ENCODE assay signal across 10 mouse cellular contexts in genomic region chr4:150990148-150990547, GRCm38 (mm10). TPM values are rescaled to one million over a fixed set of nuclear protein-coding genes. Genes with fewer than 3 reads are reported as not detected.
A peak's percentile ranks its signal among the peaks of the same experiment; 100 is the strongest.
DNase-seq lines count a peak whose midpoint lies in the region; TF ChIP-seq lines count a peak whose summit lies in the region.
"Had no signal": no experiment of that assay in that cellular context is flagged by ENCODE, and none has a peak within 500 bp of the region (broad histone marks: within the 10 kb centered on the region; RNA-seq: fewer than 3 reads in every experiment).

No protein-coding gene starts in this region.

- H3K27ac ChIP-seq in MEL (ENCODE audit: control insufficient read depth, low read depth, low read length) = no peak overlapping the region
- H3K27ac ChIP-seq: liver, embryonic 15.5 days had no signal

- peak; percentile 53 to 83 (median 59) for TF ChIP-seq CTCF in MEL (IDR thresholded peaks at IDR 0.05 in 2 of 3, conservative IDR thresholded peaks at IDR 0.05 in 1 of 3; ENCODE audit: control insufficient read depth in 1 of 3, insufficient read depth in 1 of 3, low read depth in 2 of 3, low read length in 3 of 3, poor library complexity in 1 of 3, severe bottlenecking in 1 of 3)
- peak; percentile 47; the same call in 1 of the 2 replicates for TF ChIP-seq CTCF in brain, embryonic 14.5 days (IDR thresholded peaks at IDR 0.05; ENCODE audit: borderline replicate concordance, extremely low read depth, insufficient read depth, insufficient read length)

- H3K79me2 ChIP-seq in MEL (ENCODE audit: control insufficient read depth, insufficient read depth, low read length, poor library complexity) = no peaks in the 10 kb centered on the region

- H3K36me3 ChIP-seq in MEL (ENCODE audit: control insufficient read depth in 1 of 2, insufficient read depth in 2 of 2, low read length in 2 of 2) = no peaks in the 10 kb centered on the region
- H3K36me3 ChIP-seq: liver, embryonic 15.5 days had no signal

- no peak overlapping the region for H3K4me3 ChIP-seq in MEL (ENCODE audit: control insufficient read depth in 1 of 2, insufficient read depth in 1 of 2, low read depth in 2 of 2, low read length in 2 of 2)
- H3K4me3 ChIP-seq: erythroblast, embryonic 14.5 days; liver, embryonic 15.5 days had no signal

- H3K4me1 ChIP-seq in MEL (ENCODE audit: control insufficient read depth in 1 of 2, insufficient read depth in 2 of 2, low read length in 2 of 2) = no peaks in the 10 kb centered on the region
- H3K4me1 ChIP-seq: liver, embryonic 15.5 days had no signal

- intact Hi-C loops in left cerebral cortex, postnatal 4 days (cut with DNase I) = no loop called here
- intact Hi-C loops in heart, postnatal 25 days (cut with DNase I) = no loop called here

- H3K27me3 ChIP-seq in MEL (ENCODE audit: control insufficient read depth in 1 of 2, insufficient read depth in 2 of 2, low read length in 2 of 2) = no peaks in the 10 kb centered on the region
- H3K27me3 ChIP-seq: liver, embryonic 15.5 days had no signal

- DNase-seq in left cerebral cortex, postnatal 4 days = peak; percentile 15
- no peak for DNase-seq in left cerebral cortex, adult 11 months (ENCODE audit: low spot score)
- DNase-seq in MEL (ENCODE audit: low read depth, low spot score) = peak; percentile 57
- DNase-seq in brain, embryonic 14.5 days (ENCODE audit: low read depth) = no peak
- peak; percentile 74 for DNase-seq in lung, postnatal 36 days
- DNase-seq in frontal cortex, postnatal 36 days (ENCODE audit: low spot score in 2 of 2) = no peak
- no peak for DNase-seq in heart, postnatal 25 days (ENCODE audit: low spot score)
- no peak for DNase-seq in cerebellum, postnatal 36 days

- no peak overlapping the region for H3K9ac ChIP-seq in MEL (ENCODE audit: control insufficient read depth, low read depth, low read length, poor library complexity, severe bottlenecking)
- H3K9ac ChIP-seq: liver, embryonic 15.5 days had no signal

- TF ChIP-seq RAD21 in MEL (IDR thresholded peaks at IDR 0.05; ENCODE audit: low read depth, low read length) = peak; percentile 9

- no peak for TF ChIP-seq POLR2A in MEL (IDR thresholded peaks at IDR 0.05; ENCODE audit: control insufficient read depth in 1 of 2, insufficient read depth in 1 of 2, low read depth in 1 of 2, low read length in 2 of 2, poor library complexity in 1 of 2)
- TF ChIP-seq POLR2A in brain, embryonic 14.5 days (IDR thresholded peaks at IDR 0.05; ENCODE audit: borderline replicate concordance, extremely low read depth, insufficient read depth, insufficient read length, poor library complexity, severe bottlenecking) = no peak

- H3K9me3 ChIP-seq in MEL (replicated peaks; ENCODE audit: insufficient read depth, low read length) = no peaks in the 10 kb centered on the region
- H3K9me3 ChIP-seq: liver, embryonic 15.5 days had no signal

- TF ChIP-seq EP300 in MEL (IDR thresholded peaks at IDR 0.05; ENCODE audit: low read depth in 1 of 2, low read length in 2 of 2) = no peak

TF ChIP-seq in MEL, 35 proteins besides CTCF, POLR2A, EP300 and RAD21:
- TF ChIP-seq SMC3 (IDR thresholded peaks at IDR 0.05; ENCODE audit: low read depth, low read length) (peak; percentile 32), TCF12 (IDR thresholded peaks at IDR 0.05; ENCODE audit: low read depth, low read length) (no peak)

RNA-seq across cellular contexts. Expression of gene Uts2, which starts 6.7 kb away (rescaled TPM):
- not detected for total RNA-seq in left cerebral cortex, postnatal 4 days (2021)
- not detected in 2 replicates for total RNA-seq in MEL (2012; rRNA removed)
- not detected for polyA plus RNA-seq in MEL (2012; ENCODE audit: insufficient read depth in 1 of 2, insufficient read length in 2 of 2, low read depth in 1 of 2, low replicate concordance in 2 of 2, missing spikeins in 1 of 2)
- not detected in 2 replicates for polyA plus RNA-seq in brain, embryonic 14.5 days (2012; rRNA removed)
- total RNA-seq in heart, postnatal 25 days (2021) = not detected
- polyA plus RNA-seq: erythroblast, embryonic 14.5 days; liver, embryonic 15.5 days had no signal

RNA-seq across cellular contexts. Expression of gene Per3, which starts 54.3 kb away (rescaled TPM):
- total RNA-seq in left cerebral cortex, postnatal 4 days (2021) = 1 to 10 TPM; 6.5 to 6.6 TPM
- 3.0 and 3.1 TPM in 2 replicates for total RNA-seq in MEL (2012; rRNA removed)
- 1 to 10 TPM in 1 of 2 experiments, not detected in 1; 4.5 TPM for polyA plus RNA-seq in MEL (2012; ENCODE audit: insufficient read depth in 1 of 2, insufficient read length in 2 of 2, low read depth in 1 of 2, low replicate concordance in 2 of 2, missing spikeins in 1 of 2)
- polyA plus RNA-seq in brain, embryonic 14.5 days (2012; rRNA removed) = 4.1 and 4.2 TPM in 2 replicates
- total RNA-seq in heart, postnatal 25 days (2021) = 10 to 100 TPM in 1 of 2 experiments, 1 to 10 TPM in 1; 4.2 to 19.9 TPM

Comparison
In these comparisons a context has a peak if more than half of its experiments do, and no peak if none do; other contexts are left out.
1. DNase-seq: peak in left cerebral cortex, postnatal 4 days (single experiment), MEL (single experiment) and lung, postnatal 36 days (single experiment); none in left cerebral cortex, adult 11 months (single experiment), brain, embryonic 14.5 days (single experiment), frontal cortex, postnatal 36 days (0 of 2), heart, postnatal 25 days (single experiment) and cerebellum, postnatal 36 days (0 of 2).